Mouse (Mus musculus): ENCODE results near the gene Gbx2. TPM values are rescaled to one million over a fixed set of nuclear protein-coding genes. Genes with fewer than 3 reads are reported as not detected.

Gbx2 gene
- polyA plus RNA-seq (2012; rRNA removed) = 6.3 and 12.1 TPM in 2 replicates

GRCm38 (mm10) chr1:89931120-89931519, at the start of gene Gbx2:
Gene Gbx2, minus strand, starts transcription at chr1:89931179.

Other genes with a start within 250 kb of the Gbx2 start
- gene Asb18, start 83.5 kb upstream of the Gbx2 start, polyA plus RNA-seq (2012; rRNA removed) = not detected in 2 replicates
- 3.8 and 5.6 TPM in 2 replicates for gene Iqca, start 222.2 kb upstream of the Gbx2 start, polyA plus RNA-seq (2012; rRNA removed)

Data from ovary, adult 2 months (tissue).